Mouse (Mus musculus) monocyte, adult 59 days (primary cell): ENCODE measurements around the gene Eya2. TPM values are rescaled to one million over a fixed set of nuclear protein-coding genes. Genes with fewer than 3 reads are reported as not detected.

Experiments
- total RNA-seq, 2 experiments: library from RNA; stranded (reverse); gene quantifications; one replicate each; pipeline ENCODE4 v1.2.4; 2023

Eya2 gene
- total RNA-seq = not detected

GRCm38 (mm10) chr2:165594907-165595675, at the start of gene Eya2:
Gene Eya2, plus strand, starts transcription at chr2:165595032.

Other genes starting within 250 kb of the Eya2 start
- gene Zfp663, start 226.3 kb upstream of the Eya2 start, total RNA-seq = not detected
- gene Zfp334, start 206.8 kb upstream of the Eya2 start, total RNA-seq = under 1 TPM; 0.15 to 0.37 TPM
- gene Ocstamp, start 194.6 kb upstream of the Eya2 start, total RNA-seq = 1 to 10 TPM; 3.6 to 4.2 TPM
- 1 to 10 TPM; 4.3 to 5.7 TPM for gene Slc13a3, start 121.8 kb upstream of the Eya2 start, total RNA-seq
- gene Trp53rka, start 101.7 kb upstream of the Eya2 start, total RNA-seq = 10 to 100 TPM in 1 of 2 experiments, 1 to 10 TPM in 1; 9.9 to 11.2 TPM
- gene Slc2a10, start 91.2 kb upstream of the Eya2 start, total RNA-seq = not detected